Mouse (Mus musculus) stomach, postnatal 0 days (tissue): Measurements from ENCODE around the gene Rcsd1. TPM values are rescaled to one million over a fixed set of nuclear protein-coding genes. Genes with fewer than 3 reads are reported as not detected.
A peak's percentile ranks its signal among the peaks of the same experiment; 100 is the strongest.

Source experiments
- ATAC-seq: fragments of 200-750 bp; cut with Nextera tagmentation; 2 replicates; pipeline ENCODE4 v1.8.0; 2017; ENCODE audit not compliant: low FRiP score, low TSS enrichment
- DNase-seq: peaks from one replicate; pipeline ENCODE4 v3.0.0-alpha.2; 2016; ENCODE audit warnings: low spot score
- H3K27ac ChIP-seq: fragments of 300-500 bp; sonication (generic); replicated peaks from 2 replicates; pipeline ENCODE4 v1.5.1; 2014; ENCODE audit warnings: mild to moderate bottlenecking, control low read depth
- H3K27me3 ChIP-seq: fragments of 300-500 bp; sonication (generic); 2 replicates; pipeline ENCODE4 v1.6.1; 2014; ENCODE audit warnings: low read length; ENCODE audit not compliant: control insufficient read depth, insufficient read depth
- H3K36me3 ChIP-seq: fragments of 300-500 bp; sonication (generic); 2 replicates; pipeline ENCODE4 v1.6.1; 2014; ENCODE audit warnings: low read length, mixed read lengths; ENCODE audit not compliant: control insufficient read depth, insufficient read depth
- H3K4me1 ChIP-seq: fragments of 300-500 bp; sonication (generic); replicated peaks from 2 replicates; pipeline ENCODE4 v1.6.1; 2014; ENCODE audit warnings: antibody characterized with exemption; ENCODE audit not compliant: control insufficient read depth, insufficient read depth
- H3K4me2 ChIP-seq: fragments of 300-500 bp; sonication (generic); replicated peaks from 2 replicates; pipeline ENCODE4 v1.6.1; 2014; ENCODE audit warnings: low read depth, mild to moderate bottlenecking, control low read depth, moderate library complexity
- H3K4me3 ChIP-seq: fragments of 300-500 bp; sonication (generic); 2 replicates; pipeline ENCODE4 v1.5.1; 2014; ENCODE audit warnings: low read depth, low read length, control low read depth
- H3K9ac ChIP-seq: fragments of 300-500 bp; sonication (generic); 2 replicates; pipeline ENCODE4 v1.6.1; 2014; ENCODE audit warnings: mild to moderate bottlenecking, low read length, control low read depth, mixed read lengths
- H3K9me3 ChIP-seq: fragments of 300-500 bp; sonication (generic); 2 replicates; pipeline ENCODE4 v1.6.1; 2016; ENCODE audit warnings: low read length; ENCODE audit not compliant: control insufficient read depth
- CTCF ChIP-seq: IDR thresholded peaks from 2 replicates; pipeline ENCODE4 v1.5.1; 2016; ENCODE audit warnings: antibody characterized with exemption, low read depth, mild to moderate bottlenecking, moderate library complexity
- EP300 ChIP-seq: optimal IDR thresholded peaks from 2 replicates; pipeline ENCODE3; 2016; ENCODE audit warnings: antibody characterized with exemption
- WGBS: fragments of 180-500 bp; shearing (Covaris S2); extraction: QIAGEN DNeasy Blood & Tissue Kit; methylation state at CpG from one replicate; pipeline ENCODE4 v1.1.7; 2014; 5-methylcytosine and 5-hydroxymethylcytosine counted together
- polyA plus RNA-seq: library from polyadenylated mRNA; unstranded; fragments of >200 nt; fragmentation: Nextera tagmentation; extraction: Ambion mirVana; gene quantifications from 2 replicates; pipeline ENCODE4 v1.2.1, GENCODE M21; 2015

The Rcsd1 gene
- polyA plus RNA-seq, 1 experiment from 2014 or later: 16.1 TPM

- H3K4me3 ChIP-seq: no peak overlapping the region
- H3K4me1 ChIP-seq: peaks cover 2% of the 10 kb centered on the region; the same call in 1 of the 2 replicates
- DNase-seq: no peak
- H3K27me3 ChIP-seq: no peaks in the 10 kb centered on the region
- no peaks in the 10 kb centered on the region for H3K36me3 ChIP-seq
- H3K9ac ChIP-seq: no peak overlapping the region
- H3K27ac ChIP-seq: no peak overlapping the region
- TF ChIP-seq CTCF: no peak
- TF ChIP-seq EP300: no peak
- ATAC-seq: no peak
- no peak overlapping the region for H3K4me2 ChIP-seq
- no peaks in the 10 kb centered on the region for H3K9me3 ChIP-seq
- WGBS: 69% methylated on average over 5 of the region's 5 CpGs
These were observed 19.7 kb downstream of the Rcsd1 start for GRCm38 (mm10) chr1:165689845-165690244.

GRCm38 (mm10) chr1:165687861-165688260, 21.7 kb downstream of the Rcsd1 start:
- H3K4me2 ChIP-seq: no peak overlapping the region
- 92% methylated on average over 2 of the region's 2 CpGs for WGBS
- DNase-seq (no peak), ATAC-seq (no peak)
- no peak overlapping the region for H3K9ac ChIP-seq
- no peaks in the 10 kb centered on the region for H3K9me3 ChIP-seq
- peaks cover 2% of the 10 kb centered on the region; the same call in 1 of the 2 replicates for H3K4me1 ChIP-seq
- TF ChIP-seq CTCF (no peak), EP300 (no peak)
- no peak overlapping the region for H3K27ac ChIP-seq
- no peak overlapping the region for H3K4me3 ChIP-seq
- H3K27me3 ChIP-seq: no peaks in the 10 kb centered on the region
- no peaks in the 10 kb centered on the region for H3K36me3 ChIP-seq

- Histone ChIP-seq H3K27me3 (no peaks in the 10 kb centered on the region), H3K4me2 (no peak overlapping the region), H3K9ac (no peak overlapping the region), H3K4me1 (no peaks in the 10 kb centered on the region; the same call in 1 of the 2 replicates), H3K4me3 (no peak overlapping the region), H3K36me3 (no peaks in the 10 kb centered on the region), H3K9me3 (no peaks in the 10 kb centered on the region), H3K27ac (0 out of 2 replicates have a peak overlapping the region, but pooled peaks have one; percentile 4)
- no peak for TF ChIP-seq CTCF
- TF ChIP-seq EP300: no peak
- DNase-seq (no peak), ATAC-seq (no peak)
- 42% methylated on average over 8 of the region's 8 CpGs for WGBS
These were observed 22.6 kb downstream of the Rcsd1 start for GRCm38 (mm10) chr1:165686963-165687362.

GRCm38 (mm10) chr1:165686349-165686748, 23.2 kb downstream of the Rcsd1 start:
- WGBS: 59% methylated on average over 6 of the region's 6 CpGs
- no peaks in the 10 kb centered on the region for H3K9me3 ChIP-seq
- no peak overlapping the region for H3K4me3 ChIP-seq
- H3K4me2 ChIP-seq: no peak overlapping the region
- no peaks in the 10 kb centered on the region; the same call in 1 of the 2 replicates for H3K4me1 ChIP-seq
- no peaks in the 10 kb centered on the region for H3K36me3 ChIP-seq
- DNase-seq (no peak), ATAC-seq (no peak)
- no peaks in the 10 kb centered on the region for H3K27me3 ChIP-seq
- no peak overlapping the region for H3K9ac ChIP-seq
- TF ChIP-seq CTCF: no peak
- TF ChIP-seq EP300: no peak
- H3K27ac ChIP-seq: no peak overlapping the region

- Histone ChIP-seq H3K36me3 (no peaks in the 10 kb centered on the region), H3K27ac (no peak overlapping the region), H3K4me1 (no peaks in the 10 kb centered on the region), H3K4me2 (no peak overlapping the region), H3K9me3 (no peaks in the 10 kb centered on the region), H3K9ac (no peak overlapping the region), H3K27me3 (no peaks in the 10 kb centered on the region), H3K4me3 (no peak overlapping the region)
- WGBS: 64% methylated on average over 15 of the region's 15 CpGs
- ATAC-seq (no peak), DNase-seq (no peak)
- TF ChIP-seq CTCF (no peak), EP300 (no peak)
These were observed 25.0 kb downstream of the Rcsd1 start for GRCm38 (mm10) chr1:165684261-165685203.
